In genomic region chr5:33983309-33984121, GRCm38 (mm10) we compare ENCODE assay signal across 8 mouse cellular contexts. TPM values are rescaled to one million over a fixed set of nuclear protein-coding genes. Genes with fewer than 3 reads are reported as not detected.
DNase-seq lines count a peak whose midpoint lies in the region; ATAC-seq and TF ChIP-seq lines count a peak whose summit lies in the region.

Gene Gm1673, plus strand, starts transcription at chr5:33983433.

- DNase-seq in kidney, adult 18-20 months: peak; percentile 56
- no peak for DNase-seq in kidney, adult 11 months
- peak; percentile 71 to 78 for DNase-seq in heart, adult 9 months (ENCODE audit: low spot score in 2 of 2)
- DNase-seq in liver: peak; percentile 70
- DNase-seq in naive thymus-derived CD4-positive, alpha-beta T cell, adult 2 months (ENCODE audit: low read depth): peak; percentile 6
- DNase-seq in stomach, postnatal 0 days (ENCODE audit: low spot score): peak; percentile 74

- TF ChIP-seq CTCF in stomach, postnatal 0 days (IDR thresholded peaks at IDR 0.05; ENCODE audit: low read depth): peak; percentile 58

- WGBS in embryonic facial prominence, embryonic 12.5 days: under 1% methylated on average over 88 of the region's 88 CpGs
- WGBS in kidney, embryonic 15.5 days: 1% methylated on average over 88 of the region's 88 CpGs
- WGBS in stomach, postnatal 0 days: under 1% methylated on average over 86 of the region's 88 CpGs

- ATAC-seq in embryonic facial prominence, embryonic 12.5 days (ENCODE audit: insufficient number of reproducible peaks, insufficient read depth, low FRiP score, low TSS enrichment): peak; percentile 79
- ATAC-seq in kidney, embryonic 15.5 days (replicated peaks; ENCODE audit: low FRiP score): peak; percentile 90
- ATAC-seq in stomach, postnatal 0 days (ENCODE audit: low FRiP score, low TSS enrichment): peak; percentile 80

- H3K27ac ChIP-seq in embryonic facial prominence, embryonic 12.5 days: peak within 1 kb of the TSS; percentile 73
- H3K27ac ChIP-seq in kidney, embryonic 15.5 days: peak within 1 kb of the TSS; percentile 75
- 0 out of 2 replicates have a peak within 1 kb of the TSS, but pooled peaks have one; percentile 13 for H3K27ac ChIP-seq in stomach, postnatal 0 days (replicated peaks)

- H3K27me3 ChIP-seq in embryonic facial prominence, embryonic 12.5 days: no peaks in the 10 kb centered on the region
- no peaks in the 10 kb centered on the region for H3K27me3 ChIP-seq in kidney, embryonic 15.5 days
- H3K27me3 ChIP-seq in stomach, postnatal 0 days (ENCODE audit: control insufficient read depth, insufficient read depth, low read length): no peaks in the 10 kb centered on the region

- 0 out of 2 replicates have a peak, but pooled peaks cover 8% of the 10 kb centered on the region for H3K4me1 ChIP-seq in embryonic facial prominence, embryonic 12.5 days
- H3K4me1 ChIP-seq in kidney, embryonic 15.5 days: peaks cover 25% of the 10 kb centered on the region
- H3K4me1 ChIP-seq in stomach, postnatal 0 days (replicated peaks; ENCODE audit: control insufficient read depth, insufficient read depth): no peaks in the 10 kb centered on the region; the same call in 1 of the 2 replicates

- H3K4me3 ChIP-seq in embryonic facial prominence, embryonic 12.5 days: peak within 1 kb of the TSS; percentile 94
- peak within 1 kb of the TSS; percentile 90 for H3K4me3 ChIP-seq in kidney, embryonic 15.5 days (replicated peaks)
- H3K4me3 ChIP-seq in stomach, postnatal 0 days (ENCODE audit: low read depth, low read length): peak within 1 kb of the TSS; percentile 74

- peak within 1 kb of the TSS; percentile 90 for H3K4me2 ChIP-seq in embryonic facial prominence, embryonic 12.5 days (replicated peaks)
- H3K4me2 ChIP-seq in kidney, embryonic 15.5 days: peak within 1 kb of the TSS; percentile 93
- H3K4me2 ChIP-seq in stomach, postnatal 0 days (replicated peaks; ENCODE audit: low read depth): peak within 1 kb of the TSS; percentile 90

- peak within 1 kb of the TSS; percentile 92 for H3K9ac ChIP-seq in embryonic facial prominence, embryonic 12.5 days
- peak within 1 kb of the TSS; percentile 70 for H3K9ac ChIP-seq in kidney, embryonic 15.5 days
- peak within 1 kb of the TSS; percentile 62 for H3K9ac ChIP-seq in stomach, postnatal 0 days (ENCODE audit: low read length)

- 0 out of 2 replicates have a peak, but pooled peaks cover 6% of the 10 kb centered on the region for H3K36me3 ChIP-seq in embryonic facial prominence, embryonic 12.5 days
- H3K36me3 ChIP-seq in kidney, embryonic 15.5 days: no peaks in the 10 kb centered on the region
- no peaks in the 10 kb centered on the region for H3K36me3 ChIP-seq in stomach, postnatal 0 days (ENCODE audit: control insufficient read depth, insufficient read depth, low read length)

- no peak for TF ChIP-seq EP300 in stomach, postnatal 0 days (optimal IDR thresholded peaks at IDR 0.05)

- H3K9me3 ChIP-seq in embryonic facial prominence, embryonic 12.5 days: no peaks in the 10 kb centered on the region
- H3K9me3 ChIP-seq in kidney, embryonic 15.5 days (replicated peaks): no peaks in the 10 kb centered on the region
- H3K9me3 ChIP-seq in stomach, postnatal 0 days (ENCODE audit: control insufficient read depth, low read length): no peaks in the 10 kb centered on the region

RNA-seq across cellular contexts. Expression of gene Gm1673, which starts in this region (rescaled TPM):
- 213 and 239 TPM in 2 replicates for polyA plus RNA-seq in embryonic facial prominence, embryonic 12.5 days (2016; fragmentation: Nextera tagmentation; extraction: Ambion mirVana)
- 105 TPM in 2 replicates for polyA plus RNA-seq in kidney, embryonic 15.5 days (2015; fragmentation: Nextera tagmentation; extraction: Ambion mirVana)
- polyA plus RNA-seq in stomach, postnatal 0 days (2015; fragmentation: Nextera tagmentation; extraction: Ambion mirVana): 27.7 and 28.5 TPM in 2 replicates

Comparison
In these comparisons a context has a peak if more than half of its experiments do, and no peak if none do; other contexts are left out.
1. H3K27ac ChIP-seq: peak in every context shown above with its lines; median percentile 75 in kidney, embryonic 15.5 days; 73 in embryonic facial prominence, embryonic 12.5 days; 13 in stomach, postnatal 0 days.